Mouse (Mus musculus): ENCODE measurements around the gene Fbxo42. TPM values are rescaled to one million over a fixed set of nuclear protein-coding genes. Genes with fewer than 3 reads are reported as not detected.
A peak's percentile ranks its signal among the peaks of the same experiment; 100 is the strongest.

The Fbxo42 gene
- total and polyA plus RNA-seq, 3 experiments = 11.2 to 260 (median 23.1) TPM

DNA sequence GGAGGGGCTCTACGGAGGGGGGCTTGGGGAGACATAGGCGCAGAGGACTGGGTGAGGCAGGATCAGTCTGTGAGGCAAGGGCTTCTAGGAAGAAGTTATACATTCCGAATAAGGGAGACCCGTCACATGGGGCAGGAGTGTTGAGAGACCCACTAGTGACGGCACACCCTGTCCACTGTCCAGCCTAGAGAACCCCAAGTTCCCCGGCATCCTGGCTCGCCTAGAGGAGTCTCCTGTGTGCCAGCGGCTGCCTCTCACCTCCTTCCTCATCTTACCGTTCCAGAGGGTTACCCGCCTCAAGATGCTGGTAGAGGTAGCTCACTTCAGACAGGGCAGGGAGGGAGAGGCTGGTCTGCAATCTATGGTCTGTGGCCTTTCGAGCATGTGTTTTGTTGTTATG lies 101.7 kb downstream of the Fbxo42 start:
- H3K4me1 ChIP-seq (ENCODE audit: control insufficient read depth in 1 of 2, insufficient read depth in 2 of 2, low read length in 2 of 2) = no peaks in the 10 kb centered on the region

DNA sequence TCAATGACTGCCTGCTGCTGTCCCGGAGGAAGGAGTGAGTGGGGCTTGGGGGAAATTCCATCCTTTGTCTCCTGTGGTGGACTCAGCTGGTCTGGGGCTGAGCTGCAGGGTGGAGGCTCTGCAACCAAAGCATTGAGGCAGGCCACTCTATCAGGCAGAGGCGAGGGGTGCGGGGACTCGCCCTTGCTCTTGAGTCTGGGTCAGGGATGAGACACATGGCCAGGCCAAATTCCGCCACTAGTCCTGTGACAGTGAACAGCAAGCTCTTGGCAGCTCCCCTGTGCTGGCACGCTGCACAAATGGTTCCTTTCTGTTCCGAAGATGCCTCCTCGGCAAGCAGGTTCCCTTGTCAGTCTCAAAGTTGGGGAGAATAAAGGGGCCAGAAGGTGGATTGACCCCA lies 103.4 kb downstream of the Fbxo42 start:
- Histone ChIP-seq H3K4me3 (ENCODE audit: control insufficient read depth in 1 of 2, insufficient read depth in 1 of 2, low read depth in 2 of 2, low read length in 2 of 2) (no peak overlapping the region), H3K79me2 (ENCODE audit: control insufficient read depth, insufficient read depth, low read length, poor library complexity) (no peaks in the 10 kb centered on the region), H3K9ac (ENCODE audit: control insufficient read depth, low read depth, low read length, poor library complexity, severe bottlenecking) (no peak overlapping the region), H3K27me3 (ENCODE audit: control insufficient read depth in 1 of 2, insufficient read depth in 2 of 2, low read length in 2 of 2) (no peaks in the 10 kb centered on the region; a peak in 1 of 4 replicates), H3K36me3 (ENCODE audit: control insufficient read depth in 1 of 2, insufficient read depth in 2 of 2, low read length in 2 of 2) (no peaks in the 10 kb centered on the region), H3K9me3 (replicated peaks; ENCODE audit: insufficient read depth, low read length) (no peaks in the 10 kb centered on the region), H3K4me1 (ENCODE audit: control insufficient read depth in 1 of 2, insufficient read depth in 2 of 2, low read length in 2 of 2) (no peaks in the 10 kb centered on the region), H3K27ac (ENCODE audit: control insufficient read depth, low read depth, low read length) (no peak overlapping the region)
- TF ChIP-seq TCF12 (IDR thresholded peaks at IDR 0.05; ENCODE audit: low read depth, low read length) = no peak
- no peak for DNase-seq (ENCODE audit: low read depth, low spot score)

More for the DNA sequence above, 101.7 kb downstream of the Fbxo42 start:
- Histone ChIP-seq H3K9ac (ENCODE audit: control insufficient read depth, low read depth, low read length, poor library complexity, severe bottlenecking) (no peak overlapping the region), H3K4me3 (ENCODE audit: control insufficient read depth in 1 of 2, insufficient read depth in 1 of 2, low read depth in 2 of 2, low read length in 2 of 2) (no peak overlapping the region), H3K79me2 (ENCODE audit: control insufficient read depth, insufficient read depth, low read length, poor library complexity) (no peaks in the 10 kb centered on the region), H3K27ac (ENCODE audit: control insufficient read depth, low read depth, low read length) (no peak overlapping the region), H3K9me3 (replicated peaks; ENCODE audit: insufficient read depth, low read length) (no peaks in the 10 kb centered on the region), H3K27me3 (ENCODE audit: control insufficient read depth in 1 of 2, insufficient read depth in 2 of 2, low read length in 2 of 2) (peaks cover 0 to 5% of the 10 kb centered on the region in 2 experiments), H3K36me3 (ENCODE audit: control insufficient read depth in 1 of 2, insufficient read depth in 2 of 2, low read length in 2 of 2) (no peaks in the 10 kb centered on the region)
- DNase-seq (ENCODE audit: low read depth, low spot score) = no peak
- no peak for TF ChIP-seq USF1 (IDR thresholded peaks at IDR 0.05; ENCODE audit: low read depth, low read length)
- TF ChIP-seq POLR2AphosphoS2 (IDR thresholded peaks at IDR 0.05; ENCODE audit: low read length) = no peak
- no peak for TF ChIP-seq RCOR1 (IDR thresholded peaks at IDR 0.05; ENCODE audit: low read depth, low read length)
- TF ChIP-seq MEF2A (IDR thresholded peaks at IDR 0.05; ENCODE audit: extremely low read depth, insufficient replicate concordance, low read depth, low read length, poor library complexity, severe bottlenecking) = no peak

DNA sequence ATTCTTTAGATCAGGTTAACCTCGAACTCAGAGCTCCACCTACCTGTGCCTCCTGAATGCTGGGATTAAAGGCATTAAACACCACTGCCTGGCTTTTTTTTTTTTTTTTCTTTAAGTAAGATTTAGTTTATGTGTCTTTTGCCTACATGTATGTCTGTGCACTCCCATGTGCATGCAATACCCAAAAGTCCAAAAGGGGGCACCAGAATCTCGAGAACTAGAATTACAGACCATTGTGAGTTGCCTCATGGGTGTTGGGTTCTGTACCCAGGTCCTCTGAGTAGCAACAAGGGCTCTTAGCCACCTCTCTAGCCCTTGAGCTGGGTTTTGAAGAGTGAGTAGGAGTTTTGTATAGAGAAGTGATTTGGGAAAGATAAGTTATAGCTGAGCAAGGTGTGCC lies 104.9 kb downstream of the Fbxo42 start:
- H3K9me3 ChIP-seq (replicated peaks; ENCODE audit: insufficient read depth, low read length) = no peaks in the 10 kb centered on the region
- no peak overlapping the region for H3K9ac ChIP-seq (ENCODE audit: control insufficient read depth, low read depth, low read length, poor library complexity, severe bottlenecking)
- H3K4me3 ChIP-seq (ENCODE audit: control insufficient read depth in 1 of 2, insufficient read depth in 1 of 2, low read depth in 2 of 2, low read length in 2 of 2) = no peak overlapping the region
- H3K27ac ChIP-seq (ENCODE audit: control insufficient read depth, low read depth, low read length) = no peak overlapping the region
- no peaks in the 10 kb centered on the region for H3K4me1 ChIP-seq (ENCODE audit: control insufficient read depth in 1 of 2, insufficient read depth in 2 of 2, low read length in 2 of 2)
- DNase-seq (ENCODE audit: low read depth, low spot score) = peak; percentile 35
- no peaks in the 10 kb centered on the region; a peak in 1 of 4 replicates for H3K27me3 ChIP-seq (ENCODE audit: control insufficient read depth in 1 of 2, insufficient read depth in 2 of 2, low read length in 2 of 2)
- no peak for TF ChIP-seq SIN3A (IDR thresholded peaks at IDR 0.05; ENCODE audit: low read length)
- TF ChIP-seq SMC3 (IDR thresholded peaks at IDR 0.05; ENCODE audit: low read depth, low read length) = peak; percentile 21; the same call in 1 of the 2 replicates
- peak; percentile 4 to 41 (median 14); a peak in 2 of 6 replicates for TF ChIP-seq CTCF (IDR thresholded peaks at IDR 0.05 in 2 of 3, conservative IDR thresholded peaks at IDR 0.05 in 1 of 3; ENCODE audit: control insufficient read depth in 1 of 3, insufficient read depth in 1 of 3, low read depth in 2 of 3, low read length in 3 of 3, poor library complexity in 1 of 3, severe bottlenecking in 1 of 3)
- H3K79me2 ChIP-seq (ENCODE audit: control insufficient read depth, insufficient read depth, low read length, poor library complexity) = no peaks in the 10 kb centered on the region
- no peaks in the 10 kb centered on the region for H3K36me3 ChIP-seq (ENCODE audit: control insufficient read depth in 1 of 2, insufficient read depth in 2 of 2, low read length in 2 of 2)

Other genes with a start within 250 kb of the Fbxo42 start
- gene Padi2, start 241.6 kb upstream of the Fbxo42 start, total RNA-seq (2012; rRNA removed) = 0.07 and 0.27 TPM in 2 replicates
- gene Padi2, start 241.6 kb upstream of the Fbxo42 start, polyA plus RNA-seq (2012; ENCODE audit: insufficient read depth in 1 of 2, insufficient read length in 2 of 2, low read depth in 1 of 2, low replicate concordance in 2 of 2, missing spikeins in 1 of 2) = under 1 TPM in 1 of 2 experiments, not detected in 1; 0.07 TPM
- 271 and 292 TPM in 2 replicates for gene Sdhb, start 186.7 kb upstream of the Fbxo42 start, total RNA-seq (2012; rRNA removed)
- gene Sdhb, start 186.7 kb upstream of the Fbxo42 start, polyA plus RNA-seq (2012; ENCODE audit: insufficient read depth in 1 of 2, insufficient read length in 2 of 2, low read depth in 1 of 2, low replicate concordance in 2 of 2, missing spikeins in 1 of 2) = 100 to 1,000 TPM; 342 to 414 TPM
- gene Atp13a2, start 161.0 kb upstream of the Fbxo42 start, total RNA-seq (2012; rRNA removed) = 27.3 and 29.0 TPM in 2 replicates
- gene Atp13a2, start 161.0 kb upstream of the Fbxo42 start, polyA plus RNA-seq (2012; ENCODE audit: insufficient read depth in 1 of 2, insufficient read length in 2 of 2, low read depth in 1 of 2, low replicate concordance in 2 of 2, missing spikeins in 1 of 2) = 10 to 100 TPM in 1 of 2 experiments, not detected in 1; 65.4 TPM
- not detected in 2 replicates for gene Mfap2, start 137.5 kb upstream of the Fbxo42 start, total RNA-seq (2012; rRNA removed)
- not detected for gene Mfap2, start 137.5 kb upstream of the Fbxo42 start, polyA plus RNA-seq (2012; ENCODE audit: insufficient read depth in 1 of 2, insufficient read length in 2 of 2, low read depth in 1 of 2, low replicate concordance in 2 of 2, missing spikeins in 1 of 2)
- 0.77 and 0.92 TPM in 2 replicates for gene Crocc, start 87.4 kb upstream of the Fbxo42 start, total RNA-seq (2012; rRNA removed)
- gene Crocc, start 87.4 kb upstream of the Fbxo42 start, polyA plus RNA-seq (2012; ENCODE audit: insufficient read depth in 1 of 2, insufficient read length in 2 of 2, low read depth in 1 of 2, low replicate concordance in 2 of 2, missing spikeins in 1 of 2) = 1 to 10 TPM in 1 of 2 experiments, not detected in 1; 3.6 TPM
- gene Necap2, start 69.6 kb upstream of the Fbxo42 start, total RNA-seq (2012; rRNA removed) = 45.1 and 57.4 TPM in 2 replicates
- 10 to 100 TPM in 1 of 2 experiments, not detected in 1; 75.6 TPM for gene Necap2, start 69.6 kb upstream of the Fbxo42 start, polyA plus RNA-seq (2012; ENCODE audit: insufficient read depth in 1 of 2, insufficient read length in 2 of 2, low read depth in 1 of 2, low replicate concordance in 2 of 2, missing spikeins in 1 of 2)
- not detected in 2 replicates for gene Spata21, start 59.6 kb upstream of the Fbxo42 start, total RNA-seq (2012; rRNA removed)
- not detected for gene Spata21, start 59.6 kb upstream of the Fbxo42 start, polyA plus RNA-seq (2012; ENCODE audit: insufficient read depth in 1 of 2, insufficient read length in 2 of 2, low read depth in 1 of 2, low replicate concordance in 2 of 2, missing spikeins in 1 of 2)
- 63.0 and 64.4 TPM in 2 replicates for gene Szrd1, start 8.1 kb upstream of the Fbxo42 start, total RNA-seq (2012; rRNA removed)
- gene Szrd1, start 8.1 kb upstream of the Fbxo42 start, polyA plus RNA-seq (2012; ENCODE audit: insufficient read depth in 1 of 2, insufficient read length in 2 of 2, low read depth in 1 of 2, low replicate concordance in 2 of 2, missing spikeins in 1 of 2) = 100 to 1,000 TPM in 1 of 2 experiments, not detected in 1; 137 TPM
- gene Rsg1, start 66.0 kb downstream of the Fbxo42 start, total RNA-seq (2012; rRNA removed) = 3.7 and 5.8 TPM in 2 replicates
- gene Rsg1, start 66.0 kb downstream of the Fbxo42 start, polyA plus RNA-seq (2012; ENCODE audit: insufficient read depth in 1 of 2, insufficient read length in 2 of 2, low read depth in 1 of 2, low replicate concordance in 2 of 2, missing spikeins in 1 of 2) = 1 to 10 TPM in 1 of 2 experiments, not detected in 1; 4.8 TPM
- gene Arhgef19, start 91.6 kb downstream of the Fbxo42 start, total RNA-seq (2012; rRNA removed) = 0.03 TPM in 1 of 2 replicates, not detected in the other
- gene Arhgef19, start 91.6 kb downstream of the Fbxo42 start, polyA plus RNA-seq (2012; ENCODE audit: insufficient read depth in 1 of 2, insufficient read length in 2 of 2, low read depth in 1 of 2, low replicate concordance in 2 of 2, missing spikeins in 1 of 2) = under 1 TPM in 1 of 2 experiments, not detected in 1; 0.78 TPM
- 2.3 and 2.5 TPM in 2 replicates for gene Epha2, start 153.3 kb downstream of the Fbxo42 start, total RNA-seq (2012; rRNA removed)
- gene Epha2, start 153.3 kb downstream of the Fbxo42 start, polyA plus RNA-seq (2012; ENCODE audit: insufficient read depth in 1 of 2, insufficient read length in 2 of 2, low read depth in 1 of 2, low replicate concordance in 2 of 2, missing spikeins in 1 of 2) = 1 to 10 TPM in 1 of 2 experiments, not detected in 1; 5.9 TPM
- gene Fam131c, start 220.3 kb downstream of the Fbxo42 start, total RNA-seq (2012; rRNA removed) = not detected in 2 replicates
- not detected for gene Fam131c, start 220.3 kb downstream of the Fbxo42 start, polyA plus RNA-seq (2012; ENCODE audit: insufficient read depth in 1 of 2, insufficient read length in 2 of 2, low read depth in 1 of 2, low replicate concordance in 2 of 2, missing spikeins in 1 of 2)